Mouse (Mus musculus): ENCODE measurements at regions not wholly inside any gene's neighbourhood (a gene's known extent, or its start where the extent isn't known, plus 50 kb on each side); places are given as distances from the start of the nearest gene placed in this dataset.

DNA sequence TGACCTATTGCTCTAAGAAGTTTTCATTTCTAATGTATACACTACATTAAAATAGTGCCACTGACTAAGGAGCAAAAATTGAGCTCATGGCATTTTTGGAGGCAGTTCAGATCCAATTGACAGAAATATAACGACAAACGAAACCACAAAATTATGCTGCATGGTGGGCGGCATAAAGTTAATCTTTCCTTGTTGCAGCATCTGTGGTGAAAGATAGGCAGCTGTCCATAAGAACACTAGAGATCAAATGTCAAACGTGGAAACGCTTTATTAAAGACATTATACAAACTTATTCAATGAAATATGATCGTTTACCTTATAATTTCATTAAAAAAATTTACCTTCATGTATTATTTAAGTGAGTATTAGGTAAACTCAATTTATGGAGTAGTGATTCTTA lies 230.2 kb upstream of the Atxn7l3b start:
- H3K36me3 ChIP-seq (ENCODE audit: control insufficient read depth in 1 of 2, insufficient read depth in 2 of 2, low read length in 2 of 2) = peaks cover 0 to 7% of the 10 kb centered on the region in 2 experiments; a peak in 2 of 4 replicates
- H3K4me3 ChIP-seq (ENCODE audit: control insufficient read depth in 1 of 2, insufficient read depth in 1 of 2, low read depth in 2 of 2, low read length in 2 of 2) = no peak overlapping the region
- H3K4me1 ChIP-seq (ENCODE audit: control insufficient read depth in 1 of 2, insufficient read depth in 2 of 2, low read length in 2 of 2) = no peaks in the 10 kb centered on the region
- TF ChIP-seq MAZ (IDR thresholded peaks at IDR 0.05; ENCODE audit: low read depth, low read length) (no peak), E2F4 (IDR thresholded peaks at IDR 0.05; ENCODE audit: borderline replicate concordance, low read depth, low read length) (no peak), MAX (IDR thresholded peaks at IDR 0.05; ENCODE audit: low read length) (no peak; the same call in 1 of the 2 replicates), CHD1 (IDR thresholded peaks at IDR 0.05; ENCODE audit: low read depth, low read length) (no peak), TCF12 (IDR thresholded peaks at IDR 0.05; ENCODE audit: low read depth, low read length) (peak; percentile 80; the same call in 1 of the 2 replicates), EP300 (IDR thresholded peaks at IDR 0.05; ENCODE audit: low read depth in 1 of 2, low read length in 2 of 2) (peak; percentile 78 to 87), GATA1 (IDR thresholded peaks at IDR 0.05; ENCODE audit: low read depth, low read length) (peak; percentile 53), CHD2 (IDR thresholded peaks at IDR 0.05; ENCODE audit: low read length) (no peak), ZNF384 (IDR thresholded peaks at IDR 0.05; ENCODE audit: low read depth, low read length) (no peak), ETS1 (IDR thresholded peaks at IDR 0.05; ENCODE audit: low read depth, low read length) (peak; percentile 36; the same call in 1 of the 2 replicates)
- H3K27me3 ChIP-seq (ENCODE audit: control insufficient read depth in 1 of 2, insufficient read depth in 2 of 2, low read length in 2 of 2) = no peaks in the 10 kb centered on the region
- H3K9me3 ChIP-seq (replicated peaks; ENCODE audit: insufficient read depth, low read length) = no peaks in the 10 kb centered on the region
- DNase-seq (ENCODE audit: low read depth, low spot score) = peak; percentile 37
- H3K9ac ChIP-seq (ENCODE audit: control insufficient read depth, low read depth, low read length, poor library complexity, severe bottlenecking) = no peak overlapping the region
- H3K79me2 ChIP-seq (ENCODE audit: control insufficient read depth, insufficient read depth, low read length, poor library complexity) = no peaks in the 10 kb centered on the region
- H3K27ac ChIP-seq (ENCODE audit: control insufficient read depth, low read depth, low read length) = peak overlapping the region; percentile 36; the same call in 1 of the 2 replicates

DNA sequence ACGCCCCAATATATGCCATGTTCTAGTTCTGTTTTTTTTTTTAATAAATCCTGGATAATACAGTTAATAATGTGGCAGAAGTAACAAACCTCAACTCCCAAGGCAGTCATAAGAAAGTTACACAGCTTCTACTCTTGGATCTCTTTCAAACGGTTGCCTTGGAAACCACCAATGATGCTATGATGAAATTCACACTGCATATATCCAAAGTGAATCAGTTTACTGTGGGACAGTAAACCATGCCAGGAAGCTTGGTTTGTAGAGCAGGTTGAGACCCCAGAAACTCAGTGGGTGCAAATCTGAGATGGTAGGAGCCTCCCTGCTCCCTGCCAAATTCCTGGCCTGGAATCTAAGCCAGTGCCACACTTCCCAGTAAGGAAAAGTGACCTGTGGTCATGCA lies 212.8 kb upstream of the Atxn7l3b start:
- H3K4me3 ChIP-seq (ENCODE audit: control insufficient read depth in 1 of 2, insufficient read depth in 1 of 2, low read depth in 2 of 2, low read length in 2 of 2) = no peak overlapping the region
- no peak overlapping the region for H3K9ac ChIP-seq (ENCODE audit: control insufficient read depth, low read depth, low read length, poor library complexity, severe bottlenecking)
- no peaks in the 10 kb centered on the region for H3K9me3 ChIP-seq (replicated peaks; ENCODE audit: insufficient read depth, low read length)
- no peaks in the 10 kb centered on the region for H3K4me1 ChIP-seq (ENCODE audit: control insufficient read depth in 1 of 2, insufficient read depth in 2 of 2, low read length in 2 of 2)
- H3K27me3 ChIP-seq (ENCODE audit: control insufficient read depth in 1 of 2, insufficient read depth in 2 of 2, low read length in 2 of 2) = no peaks in the 10 kb centered on the region
- no peak for TF ChIP-seq SMC3 (IDR thresholded peaks at IDR 0.05; ENCODE audit: low read depth, low read length)
- no peak for TF ChIP-seq ZKSCAN1 (IDR thresholded peaks at IDR 0.05; ENCODE audit: low read depth, low read length)
- no peak for TF ChIP-seq MEF2A (IDR thresholded peaks at IDR 0.05; ENCODE audit: extremely low read depth, insufficient replicate concordance, low read depth, low read length, poor library complexity, severe bottlenecking)
- no peak for TF ChIP-seq NRF1 (IDR thresholded peaks at IDR 0.05; ENCODE audit: insufficient read depth, low read depth, low read length, poor library complexity, severe bottlenecking)
- no peak for TF ChIP-seq SIN3A (IDR thresholded peaks at IDR 0.05; ENCODE audit: low read length)
- TF ChIP-seq HCFC1 (IDR thresholded peaks at IDR 0.05; ENCODE audit: low read depth, low read length) = no peak
- no peak for TF ChIP-seq ZC3H11A (IDR thresholded peaks at IDR 0.05; ENCODE audit: low read depth, low read length)
- no peak overlapping the region for H3K27ac ChIP-seq (ENCODE audit: control insufficient read depth, low read depth, low read length)
- no peaks in the 10 kb centered on the region for H3K79me2 ChIP-seq (ENCODE audit: control insufficient read depth, insufficient read depth, low read length, poor library complexity)
- no peaks in the 10 kb centered on the region for H3K36me3 ChIP-seq (ENCODE audit: control insufficient read depth in 1 of 2, insufficient read depth in 2 of 2, low read length in 2 of 2)
- no peak for DNase-seq (ENCODE audit: low read depth, low spot score)
